Mouse (Mus musculus) thymus, adult 2 months (tissue): ENCODE data around the gene Ferd3l.

ENCODE experiments used
- CTCF ChIP-seq: fragments of 200-500 bp; IDR thresholded peaks from 2 replicates; pipeline ENCODE4 v1.5.1; 2012; ENCODE audit warnings: mild to moderate bottlenecking, control low read depth, low read length, moderate library complexity, borderline replicate concordance; ENCODE audit not compliant: control insufficient read depth, poor library complexity, insufficient read depth; ENCODE audit errors: extremely low read depth
- POLR2A ChIP-seq: fragments of 200-500 bp; IDR thresholded peaks from 2 replicates; pipeline ENCODE4 v1.6.1; 2012; ENCODE audit warnings: mild to moderate bottlenecking, low read length, control low read depth, moderate library complexity; ENCODE audit not compliant: control insufficient read depth, poor library complexity, insufficient read depth; ENCODE audit errors: extremely low read depth

DNA sequence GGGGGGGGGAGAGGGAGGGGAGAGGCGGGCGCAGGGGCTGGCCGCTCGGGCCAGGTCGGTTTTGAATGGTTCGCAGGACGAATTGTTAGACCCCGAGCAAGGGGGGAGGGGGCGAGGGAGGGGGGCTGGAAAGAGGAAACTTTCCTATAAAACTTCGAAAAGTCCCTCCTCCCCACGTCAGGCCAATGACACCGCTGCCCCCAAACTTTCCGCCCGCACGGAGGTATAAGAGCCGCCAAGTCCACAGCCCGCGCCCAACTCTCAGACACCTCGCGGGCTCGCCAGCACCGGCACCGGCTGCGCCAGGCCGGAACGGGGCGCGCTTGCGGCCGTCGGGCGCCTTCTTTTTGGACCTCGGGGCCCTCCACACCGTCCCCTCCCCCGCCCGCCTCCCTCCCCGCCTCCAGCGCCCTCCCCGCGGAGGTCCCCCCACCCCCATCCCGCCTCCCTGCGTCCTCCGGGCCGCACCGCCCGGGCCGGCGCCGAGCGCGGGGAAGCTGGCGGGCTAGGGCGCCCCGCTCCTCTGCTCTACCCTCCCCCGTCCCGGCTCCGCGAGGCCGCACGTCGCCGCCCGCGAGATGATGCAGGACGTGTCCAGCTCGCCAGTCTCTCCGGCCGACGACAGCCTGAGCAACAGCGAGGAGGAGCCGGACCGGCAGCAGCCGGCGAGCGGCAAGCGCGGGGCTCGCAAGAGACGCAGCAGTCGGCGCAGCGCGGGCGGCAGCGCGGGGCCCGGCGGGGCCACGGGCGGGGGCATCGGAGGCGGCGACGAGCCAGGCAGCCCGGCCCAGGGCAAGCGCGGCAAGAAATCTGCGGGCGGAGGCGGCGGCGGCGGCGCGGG is 29.4 kb downstream of the Ferd3l start, which contains the start of gene Twist1:
- TF ChIP-seq CTCF = no peak
- TF ChIP-seq POLR2A = no peak
